Mouse (Mus musculus) liver, embryonic 13.5 days (tissue): ENCODE measurements around the gene Pnp. TPM values are rescaled to one million over a fixed set of nuclear protein-coding genes. Genes with fewer than 3 reads are reported as not detected.
A peak's percentile ranks its signal among the peaks of the same experiment; 100 is the strongest.
"Not testable (repeated sequence)": the region's sequence is repeated elsewhere in the genome, so short reads cannot be mapped to it uniquely, and the experiment has no call there.

ENCODE experiments used
- ATAC-seq: fragments of 200-750 bp; cut with Nextera tagmentation; 2 replicates; pipeline ENCODE4 v1.8.0; 2017; ENCODE audit warnings: low read depth, mild to moderate bottlenecking, moderate number of reproducible peaks, moderate library complexity
- DNase-seq: peaks from one replicate; pipeline ENCODE4 v3.0.0; 2022
- H3K27ac ChIP-seq: fragments of 300-500 bp; sonication (generic); 2 replicates; pipeline ENCODE4 v1.5.1; 2015; ENCODE audit warnings: moderate library complexity, mild to moderate bottlenecking, inconsistent platforms
- H3K27me3 ChIP-seq: fragments of 300-500 bp; sonication (generic); 2 replicates; pipeline ENCODE4 v1.6.1; 2015; ENCODE audit warnings: mild to moderate bottlenecking, inconsistent platforms
- H3K36me3 ChIP-seq: fragments of 300-500 bp; sonication (generic); 2 replicates; pipeline ENCODE4 v1.6.1; 2015; ENCODE audit warnings: mild to moderate bottlenecking, inconsistent platforms
- H3K4me1 ChIP-seq: fragments of 300-500 bp; sonication (generic); replicated peaks from 2 replicates; pipeline ENCODE4 v1.6.1; 2015; ENCODE audit warnings: inconsistent platforms
- H3K4me2 ChIP-seq: fragments of 300-500 bp; sonication (generic); 2 replicates; pipeline ENCODE4 v1.6.1; 2015; ENCODE audit warnings: inconsistent platforms, mild to moderate bottlenecking, moderate library complexity
- H3K4me3 ChIP-seq: fragments of 300-500 bp; sonication (generic); replicated peaks from 2 replicates; pipeline ENCODE4 v1.5.1; 2015; ENCODE audit warnings: mild to moderate bottlenecking, inconsistent platforms
- H3K9ac ChIP-seq: fragments of 300-500 bp; sonication (generic); 2 replicates; pipeline ENCODE4 v1.6.1; 2015; ENCODE audit warnings: mild to moderate bottlenecking, inconsistent platforms
- H3K9me3 ChIP-seq: fragments of 300-500 bp; sonication (generic); replicated peaks from 2 replicates; pipeline ENCODE4 v1.6.1; 2016; ENCODE audit warnings: inconsistent platforms
- WGBS: fragments of 180-500 bp; shearing (Covaris S2); methylation state at CpG from one replicate; pipeline ENCODE4 v1.1.7; 2015; ENCODE audit not compliant: insufficient replicate concordance; 5-methylcytosine and 5-hydroxymethylcytosine counted together
- polyA plus RNA-seq: library from polyadenylated mRNA; unstranded; fragments of >200 nt; fragmentation: Nextera tagmentation; extraction: Ambion mirVana; gene quantifications from 2 replicates; pipeline ENCODE4 v1.2.1, GENCODE M21; 2015

The Pnp gene
- polyA plus RNA-seq, 1 experiment from 2014 or later, result 82.4 TPM

DNA sequence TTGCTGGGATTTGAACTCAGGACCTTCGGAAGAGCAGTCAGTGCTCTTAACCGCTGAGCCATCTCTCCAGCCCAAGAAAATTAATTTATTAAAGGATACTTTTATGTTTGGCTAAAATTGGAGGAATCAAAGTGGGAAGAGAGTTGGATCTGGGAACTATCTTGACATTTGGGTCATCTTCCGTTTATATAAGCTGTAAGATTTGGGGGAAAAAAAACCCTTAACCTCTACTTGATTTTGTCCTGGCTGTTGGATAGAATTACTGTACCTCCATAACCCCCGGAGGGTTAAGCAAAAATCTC, 26.1 kb upstream of the Pnp start:
- no peak overlapping the region for H3K9ac ChIP-seq
- no peak overlapping the region for H3K4me3 ChIP-seq
- no peak for DNase-seq
- H3K4me1 ChIP-seq, result peaks cover 9% of the 10 kb centered on the region
- H3K27ac ChIP-seq, result no peak overlapping the region
- H3K36me3 ChIP-seq, result no peaks in the 10 kb centered on the region
- 74% methylated on average over 4 of the region's 4 CpGs for WGBS
- H3K27me3 ChIP-seq, result no peaks in the 10 kb centered on the region
- H3K4me2 ChIP-seq, result no peak overlapping the region
- no peaks in the 10 kb centered on the region for H3K9me3 ChIP-seq
- no peak for ATAC-seq

GRCm38 (mm10) chr14:50905327-50905726, 25.6 kb upstream of the Pnp start:
- not testable (repeated sequence) for H3K36me3 ChIP-seq, DNase-seq, H3K27me3 ChIP-seq, H3K9ac ChIP-seq, H3K27ac ChIP-seq, H3K4me3 ChIP-seq, H3K9me3 ChIP-seq, H3K4me2 ChIP-seq, ATAC-seq, H3K4me1 ChIP-seq

GRCm38 (mm10) chr14:50908126-50908525, 22.8 kb upstream of the Pnp start:
- ATAC-seq, result no peak
- H3K36me3 ChIP-seq, result peaks cover 11% of the 10 kb centered on the region

DNA sequence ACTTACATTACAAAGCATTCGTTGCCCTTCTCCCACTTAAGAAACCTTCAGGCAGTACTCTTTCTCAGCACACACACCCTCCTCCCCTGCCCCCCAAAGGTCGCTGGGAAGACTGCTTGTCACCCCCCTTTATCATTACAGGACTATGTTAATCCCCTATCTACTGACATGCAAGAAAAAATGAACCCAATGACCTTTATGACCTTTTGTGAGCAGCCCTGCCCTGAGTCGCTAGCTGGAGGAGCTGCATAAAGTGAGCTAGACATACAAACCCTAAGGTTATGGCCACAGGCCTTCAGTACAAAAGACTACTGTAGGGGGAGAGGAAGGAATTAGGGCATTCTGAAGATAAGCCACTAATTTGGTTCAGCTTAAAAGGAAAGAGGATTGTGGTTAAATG, 19.5 kb upstream of the Pnp start:
- no peak overlapping the region for H3K4me3 ChIP-seq
- peaks cover 39% of the 10 kb centered on the region for H3K36me3 ChIP-seq
- no peaks in the 10 kb centered on the region for H3K4me1 ChIP-seq
- no peak overlapping the region for H3K4me2 ChIP-seq
- H3K27me3 ChIP-seq, result no peaks in the 10 kb centered on the region
- H3K9me3 ChIP-seq, result no peaks in the 10 kb centered on the region
- H3K9ac ChIP-seq, result no peak overlapping the region
- WGBS, result 59% methylated on average over 3 of the region's 3 CpGs
- no peak for ATAC-seq
- no peak overlapping the region for H3K27ac ChIP-seq
- no peak for DNase-seq

More at GRCm38 (mm10) chr14:50908126-50908525, 22.8 kb upstream of the Pnp start:
- Histone ChIP-seq H3K4me2 (no peak overlapping the region), H3K27ac (no peak overlapping the region), H3K4me1 (peaks cover 9% of the 10 kb centered on the region), H3K4me3 (no peak overlapping the region), H3K9ac (no peak overlapping the region), H3K9me3 (no peaks in the 10 kb centered on the region), H3K27me3 (no peaks in the 10 kb centered on the region)
- WGBS, result 44% methylated on average over 4 of the region's 4 CpGs
- DNase-seq, result no peak

- Histone ChIP-seq H3K4me2 (peak overlapping the region; percentile 98), H3K4me3 (peak overlapping the region; percentile 78), H3K36me3 (peaks cover 34% of the 10 kb centered on the region), H3K9ac (peak overlapping the region; percentile 85), H3K27ac (peak overlapping the region; percentile 88), H3K4me1 (peaks cover 37% of the 10 kb centered on the region)
- ATAC-seq, DNase-seq, H3K9me3 ChIP-seq, H3K27me3 ChIP-seq: not testable (repeated sequence)
- 59% methylated on average over 1 of the region's 1 CpGs for WGBS
Measured at GRCm38 (mm10) chr14:50923437-50923836, 7.4 kb upstream of the Pnp start.

GRCm38 (mm10) chr14:50924281-50925064, 6.4 kb upstream of the Pnp start, which contains the start of the genes Osgep and Apex1:
Gene Osgep, minus strand, starts transcription at chr14:50924893.
Gene Apex1, plus strand, starts transcription at chr14:50924968.
- peak within 1 kb of the TSS; percentile 88 for H3K27ac ChIP-seq
- peak within 1 kb of the TSS; percentile 85 for H3K9ac ChIP-seq
- peaks cover 48% of the 10 kb centered on the region for H3K4me1 ChIP-seq
- under 1% methylated on average over 57 of the region's 57 CpGs for WGBS
- ATAC-seq (peak; percentile 90), DNase-seq (peak; percentile 96)
- H3K4me2 ChIP-seq, result peak within 1 kb of the TSS; percentile 98
- peak within 1 kb of the TSS; percentile 78 for H3K4me3 ChIP-seq
- no peaks in the 10 kb centered on the region for H3K9me3 ChIP-seq
- peaks cover 40% of the 10 kb centered on the region for H3K36me3 ChIP-seq
- no peaks in the 10 kb centered on the region for H3K27me3 ChIP-seq

DNA sequence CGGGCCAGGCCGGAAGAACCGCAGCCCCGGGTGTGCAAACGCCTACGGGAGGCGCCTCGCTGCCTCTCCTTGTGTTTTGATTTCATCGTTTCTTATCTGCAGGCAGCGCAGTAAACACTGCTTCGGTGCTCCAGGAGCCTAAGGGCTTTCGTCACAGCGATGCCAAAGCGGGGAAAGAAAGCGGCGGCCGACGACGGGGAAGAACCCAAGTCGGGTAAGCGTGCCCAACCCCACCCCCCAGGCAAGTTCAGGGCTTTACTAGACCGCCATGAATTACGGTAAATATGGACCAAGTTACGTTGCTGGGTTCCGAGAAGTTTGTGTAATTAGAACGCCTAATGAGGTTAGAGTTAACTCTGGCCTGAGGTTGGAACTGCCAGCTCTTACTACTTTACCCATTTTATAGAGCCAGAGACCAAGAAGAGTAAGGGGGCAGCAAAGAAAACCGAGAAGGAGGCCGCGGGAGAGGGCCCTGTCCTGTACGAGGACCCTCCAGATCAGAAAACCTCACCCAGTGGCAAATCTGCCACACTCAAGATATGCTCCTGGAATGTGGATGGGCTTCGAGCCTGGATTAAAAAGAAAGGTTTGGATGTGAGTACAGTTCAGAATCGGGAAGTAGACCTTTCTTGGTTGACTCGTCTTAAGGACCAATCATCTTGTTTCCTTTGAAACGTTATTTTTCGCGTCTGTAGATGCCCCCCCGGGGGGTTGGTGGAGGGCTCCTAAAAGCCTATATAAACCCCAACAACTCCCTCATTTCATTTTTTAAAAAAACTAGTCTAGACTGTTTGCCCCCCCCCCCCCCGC, 5.6 kb upstream of the Pnp start:
- peaks cover 56% of the 10 kb centered on the region for H3K4me1 ChIP-seq
- ATAC-seq (peak; percentile 63), DNase-seq (no peak)
- peak overlapping the region; percentile 98 for H3K4me2 ChIP-seq
- under 1% methylated on average over 38 of the region's 38 CpGs for WGBS
- peaks cover 39% of the 10 kb centered on the region for H3K36me3 ChIP-seq
- no peaks in the 10 kb centered on the region for H3K9me3 ChIP-seq
- H3K27ac ChIP-seq, result peak overlapping the region; percentile 88
- peak overlapping the region; percentile 78 for H3K4me3 ChIP-seq
- H3K27me3 ChIP-seq, result no peaks in the 10 kb centered on the region
- peak overlapping the region; percentile 85 for H3K9ac ChIP-seq

DNA sequence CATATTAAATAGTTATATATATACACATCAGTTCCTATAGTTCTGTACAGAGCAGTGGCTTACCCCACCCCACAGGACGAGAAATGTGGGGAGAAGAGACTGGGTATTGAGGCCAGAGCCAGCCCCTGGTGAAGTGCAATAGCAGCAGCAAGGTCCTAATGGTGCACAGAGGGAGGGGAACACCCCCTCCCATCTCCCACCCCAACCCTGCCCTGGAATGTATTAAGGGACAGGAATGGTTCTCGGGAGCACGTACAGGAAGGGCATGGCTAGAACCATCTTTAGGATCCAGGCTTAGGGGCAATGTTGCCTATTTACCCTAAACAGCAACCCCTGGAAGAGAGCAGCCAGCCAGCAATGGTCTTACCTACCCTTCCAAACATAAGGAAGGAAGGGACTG, 3.5 kb upstream of the Pnp start:
- Histone ChIP-seq H3K27me3 (no peaks in the 10 kb centered on the region), H3K27ac (no peak overlapping the region), H3K4me3 (no peak overlapping the region), H3K9me3 (no peaks in the 10 kb centered on the region), H3K36me3 (peaks cover 39% of the 10 kb centered on the region), H3K4me2 (no peak overlapping the region), H3K4me1 (peaks cover 67% of the 10 kb centered on the region), H3K9ac (no peak overlapping the region; the same call in 1 of the 2 replicates)
- 83% methylated on average over 3 of the region's 3 CpGs for WGBS
- DNase-seq (no peak), ATAC-seq (no peak)

- ATAC-seq (no peak), DNase-seq (no peak)
- Histone ChIP-seq H3K9ac (peak overlapping the region; percentile 97), H3K9me3 (no peaks in the 10 kb centered on the region), H3K36me3 (peaks cover 39% of the 10 kb centered on the region), H3K4me1 (peaks cover 58% of the 10 kb centered on the region), H3K4me3 (peak overlapping the region; percentile 94), H3K27me3 (no peaks in the 10 kb centered on the region), H3K4me2 (peak overlapping the region; percentile 93), H3K27ac (peak overlapping the region; percentile 90)
- 11% methylated on average over 10 of the region's 10 CpGs for WGBS
Measured at GRCm38 (mm10) chr14:50929951-50930350, 931 bp upstream of the Pnp start.

DNA sequence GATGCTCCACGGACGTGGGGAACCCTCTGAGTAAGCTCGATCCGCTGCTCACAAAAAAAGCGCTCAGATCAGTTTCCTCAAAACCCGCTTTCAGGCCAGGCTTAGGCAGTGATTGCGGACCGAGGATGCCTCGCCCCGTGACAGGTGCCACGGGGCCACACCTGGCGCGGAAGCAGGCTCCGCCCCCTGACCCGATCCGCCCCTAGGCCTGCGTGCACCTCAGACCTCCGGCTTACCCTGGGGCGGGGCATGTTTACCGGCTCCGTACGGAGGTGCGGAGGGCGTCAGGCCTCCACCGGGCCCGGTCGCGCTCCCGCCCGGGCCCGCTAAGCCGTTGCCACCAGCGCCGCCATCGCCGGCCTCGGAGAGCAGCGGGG, 517 bp upstream of the Pnp start:
- Histone ChIP-seq H3K9me3 (no peaks in the 10 kb centered on the region), H3K27me3 (no peaks in the 10 kb centered on the region), H3K4me1 (peaks cover 54% of the 10 kb centered on the region), H3K4me2 (peak overlapping the region; percentile 93), H3K9ac (peak overlapping the region; percentile 97), H3K27ac (peak overlapping the region; percentile 90), H3K4me3 (peak overlapping the region; percentile 94), H3K36me3 (peaks cover 39% of the 10 kb centered on the region)
- WGBS, result under 1% methylated on average over 38 of the region's 38 CpGs
- peak; percentile 67 for ATAC-seq
- DNase-seq, result no peak

- ATAC-seq (no peak), DNase-seq (no peak)
- H3K4me1 ChIP-seq, result peaks cover 42% of the 10 kb centered on the region
- peaks cover 32% of the 10 kb centered on the region for H3K36me3 ChIP-seq
- H3K27ac ChIP-seq, result peak overlapping the region; percentile 90
- 14% methylated on average over 12 of the region's 12 CpGs for WGBS
- no peaks in the 10 kb centered on the region for H3K9me3 ChIP-seq
- no peaks in the 10 kb centered on the region for H3K27me3 ChIP-seq
- H3K9ac ChIP-seq, result peak overlapping the region; percentile 73
- peak overlapping the region; percentile 94 for H3K4me3 ChIP-seq
- H3K4me2 ChIP-seq, result peak overlapping the region; percentile 93
Measured at GRCm38 (mm10) chr14:50931493-50932020, 675 bp downstream of the Pnp start.
